Mouse (Mus musculus): ENCODE data around the gene Kcnk16.
"Not testable (repeated sequence)": the region's sequence is repeated elsewhere in the genome, so short reads cannot be mapped to it uniquely, and the experiment has no call there.

Kcnk16 gene

DNA sequence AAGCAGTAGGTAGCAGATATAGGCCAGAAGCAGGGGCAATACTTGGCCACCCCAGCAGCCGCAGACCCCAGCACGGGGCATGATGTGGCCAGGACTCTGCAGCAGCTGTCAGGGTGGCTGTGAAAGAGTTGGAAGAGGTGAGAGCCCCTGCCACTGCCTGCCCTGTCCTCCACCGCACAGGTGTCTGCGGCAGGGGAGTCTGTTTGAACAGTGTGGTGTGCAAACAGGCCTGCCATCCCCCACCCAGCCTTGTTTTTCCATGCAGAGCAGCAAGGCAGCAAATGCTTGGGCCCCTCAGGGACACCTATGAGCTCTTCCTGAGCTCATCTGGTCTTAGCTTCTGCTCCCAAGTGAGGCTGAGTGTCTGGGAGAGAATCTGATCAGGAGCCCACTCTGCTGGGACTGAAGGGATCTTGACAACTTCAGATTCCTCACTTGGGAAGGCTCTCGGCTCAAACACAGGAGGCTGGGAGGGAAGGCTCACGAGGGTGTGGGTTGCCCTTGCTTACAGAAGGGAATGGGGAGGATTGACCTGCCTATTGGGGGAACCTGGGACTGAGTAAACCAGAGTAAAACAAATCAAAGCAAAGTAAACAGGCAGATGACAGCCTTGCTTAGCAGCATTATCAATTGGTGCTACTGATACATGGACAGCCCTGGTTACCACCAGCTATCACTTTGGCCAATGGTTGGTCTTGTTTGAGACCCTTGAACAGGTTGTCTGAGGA, at the start of gene Kcnk16:
Kcnk16 (minus strand) TSS at position 118 of the 728 bp plus-strand sequence.
- no peak for DNase-seq

DNA sequence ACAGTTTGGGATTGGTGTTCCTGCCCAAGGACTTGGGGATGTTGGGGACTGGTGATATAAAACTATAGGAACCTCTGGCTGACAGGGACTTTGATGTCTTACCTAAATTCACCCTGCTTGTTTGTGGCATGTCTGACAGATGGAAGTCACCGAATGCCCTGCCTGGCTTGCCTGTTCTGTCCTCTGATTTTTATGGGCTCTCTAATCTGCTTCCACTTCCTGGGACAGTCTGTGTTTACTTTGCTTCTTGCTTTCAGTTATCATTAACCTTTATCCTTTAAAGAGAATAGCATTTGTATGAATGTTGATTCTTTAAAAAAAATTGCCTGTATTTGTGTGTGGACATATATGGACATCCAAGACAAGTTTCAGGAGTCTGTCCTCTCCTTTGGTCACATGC, 46.1 kb upstream of the Kcnk16 start:
- DNase-seq: no peak

DNA sequence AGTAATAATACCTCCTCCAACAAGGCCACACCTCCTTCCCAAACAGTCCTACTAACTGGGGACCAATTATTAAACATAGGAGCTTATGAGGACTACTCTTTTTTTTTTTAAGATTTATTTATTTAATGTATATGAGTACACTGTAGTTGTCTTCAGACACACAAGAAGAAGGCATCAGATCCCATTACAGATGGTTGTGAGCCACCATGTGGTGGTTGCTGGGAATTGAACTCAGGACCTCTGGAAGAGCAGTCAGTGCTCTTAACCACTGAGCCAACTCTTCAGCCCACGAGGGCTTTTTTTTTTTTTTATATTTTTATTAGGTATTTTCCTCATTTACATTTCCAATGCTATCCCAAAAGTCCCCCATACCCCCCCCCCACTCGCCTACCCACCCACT, 36.1 kb upstream of the Kcnk16 start:
- not testable (repeated sequence) for DNase-seq

DNA sequence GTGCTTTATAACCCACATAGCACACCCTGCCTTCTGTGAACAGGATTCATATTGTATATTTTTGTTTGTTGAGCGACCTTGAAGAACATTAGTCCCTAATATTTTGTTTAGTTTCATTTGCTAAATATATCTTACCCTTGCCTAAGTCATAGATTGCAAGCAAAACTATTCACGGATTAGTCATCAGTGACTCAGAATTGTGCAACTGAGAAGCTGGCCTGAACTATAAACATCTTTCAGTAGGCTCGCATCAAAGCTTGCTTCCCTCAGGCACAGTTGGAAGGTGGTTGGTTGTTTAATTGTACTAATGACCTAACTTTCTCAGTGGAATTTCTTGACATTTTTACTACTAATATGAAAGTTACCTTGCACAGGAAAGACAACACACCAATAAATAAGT, 29.1 kb upstream of the Kcnk16 start:
- no peak for DNase-seq

DNA sequence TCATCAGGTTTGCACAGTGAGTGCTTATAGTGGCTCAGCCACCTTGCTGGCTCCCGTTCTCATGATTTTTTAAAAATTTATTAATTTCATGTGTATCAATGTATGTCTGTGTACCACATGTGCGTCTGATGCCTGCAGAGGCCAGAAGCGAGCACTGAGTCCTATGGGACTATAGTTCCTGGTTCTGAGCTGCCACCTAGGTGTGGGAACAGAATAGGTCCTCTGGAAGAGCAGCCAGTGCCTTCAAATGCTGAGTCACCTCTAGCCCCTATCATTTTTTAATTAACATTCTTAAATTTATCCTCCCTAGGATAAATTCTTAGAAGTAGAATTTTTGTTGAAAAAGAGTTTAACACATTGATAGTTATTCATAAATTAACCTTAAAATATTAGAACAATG, 28.6 kb upstream of the Kcnk16 start:
- DNase-seq: no peak

DNA sequence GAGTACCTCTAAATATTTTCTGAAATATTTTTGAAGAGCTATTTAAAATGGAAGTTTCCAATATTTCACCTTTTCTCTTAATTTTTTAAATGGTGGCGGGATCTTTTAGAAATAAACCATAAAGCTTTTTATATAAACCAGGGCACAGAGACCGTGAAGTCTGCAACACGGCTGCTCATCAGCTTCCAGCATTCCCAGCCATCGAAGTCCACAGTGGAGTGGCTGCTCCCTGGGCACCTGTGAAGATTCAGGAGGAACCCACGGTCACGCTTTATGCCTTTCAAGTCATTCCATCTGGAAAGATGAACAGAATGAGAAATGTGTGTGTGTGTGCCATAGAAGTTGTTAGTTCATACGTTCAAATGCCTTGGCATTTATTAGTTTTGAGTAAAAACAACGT, 25.9 kb upstream of the Kcnk16 start:
- peak; percentile 14 for DNase-seq

DNA sequence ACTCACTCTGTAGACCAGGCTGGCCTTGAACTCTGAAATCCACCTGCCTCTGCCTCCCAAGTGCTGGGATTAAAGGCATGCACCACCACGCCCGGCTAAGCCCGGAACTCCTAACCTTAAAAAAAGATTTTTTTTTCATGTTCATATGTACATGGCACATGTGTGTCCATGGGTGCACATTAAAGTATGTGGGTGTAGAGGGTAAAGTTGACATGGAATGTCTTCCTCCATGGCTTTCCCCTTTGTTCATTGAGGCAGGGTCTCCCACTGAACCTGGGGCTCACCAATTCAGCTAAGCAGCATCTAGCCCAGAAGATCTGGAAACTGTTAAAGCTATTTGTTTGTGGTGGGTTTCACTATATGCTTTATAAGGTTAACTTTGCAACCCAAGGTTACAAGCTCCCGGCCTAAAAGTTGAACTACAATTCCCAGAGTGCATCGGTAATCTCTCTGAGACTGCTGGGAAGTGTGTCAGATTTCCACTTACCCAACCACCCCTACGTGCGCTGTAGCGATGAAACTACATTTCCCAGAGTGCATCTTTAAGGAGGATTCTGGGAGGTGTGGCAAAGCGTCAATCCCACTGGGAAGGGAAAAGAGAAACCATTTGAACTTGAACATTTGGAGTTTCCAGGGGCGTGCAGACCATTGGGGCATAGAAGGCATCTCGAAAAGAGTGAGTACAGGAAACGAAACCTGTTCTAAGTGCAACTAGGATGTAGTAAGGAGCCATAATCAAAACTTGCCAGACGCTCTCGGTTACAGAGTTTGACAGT, 25.3 kb upstream of the Kcnk16 start, which contains the start of gene Nudt13:
Nudt13 (plus strand) TSS at position 581 of the 776 bp plus-strand sequence.
- DNase-seq: peak; percentile 82

DNA sequence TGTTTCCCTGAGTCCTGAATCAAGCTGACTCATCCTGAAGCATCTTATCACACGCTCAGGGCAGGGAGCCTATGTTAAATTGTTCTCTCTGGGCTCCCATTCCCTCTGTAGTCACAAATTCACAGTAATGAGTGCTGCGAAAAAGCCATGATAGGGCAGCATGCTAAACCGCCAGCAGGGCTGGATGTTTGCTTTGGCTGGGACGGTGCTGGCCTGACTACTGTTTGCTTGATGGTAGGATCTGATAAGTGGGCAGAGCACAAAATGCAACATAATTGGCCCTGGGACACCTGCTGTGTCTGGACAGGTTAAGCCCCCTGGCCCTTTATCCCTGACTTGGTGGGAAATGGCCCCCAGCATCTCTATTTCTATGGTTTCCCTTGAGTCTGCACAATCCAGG, 22.4 kb upstream of the Kcnk16 start:
- no peak for DNase-seq

DNA sequence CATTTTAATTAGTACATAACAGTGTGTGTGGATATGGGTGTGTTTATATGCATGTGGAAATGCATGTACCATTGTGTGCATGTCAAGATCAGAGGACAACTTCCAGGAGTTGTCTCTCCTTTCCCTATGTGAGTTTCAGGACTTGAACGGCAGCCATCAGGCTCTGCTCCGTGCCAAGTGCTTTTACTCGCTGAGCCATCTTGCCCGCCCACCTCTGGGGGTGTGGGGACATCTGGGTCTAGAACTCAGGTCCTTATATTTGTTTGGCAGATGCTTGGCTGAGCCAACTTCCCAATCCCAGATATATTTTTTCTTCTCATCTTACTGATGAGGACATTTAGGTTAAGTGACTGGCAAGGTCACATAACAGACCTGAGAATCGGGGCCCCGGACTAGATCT, 578 bp downstream of the Kcnk16 start:
- no peak for DNase-seq

DNA sequence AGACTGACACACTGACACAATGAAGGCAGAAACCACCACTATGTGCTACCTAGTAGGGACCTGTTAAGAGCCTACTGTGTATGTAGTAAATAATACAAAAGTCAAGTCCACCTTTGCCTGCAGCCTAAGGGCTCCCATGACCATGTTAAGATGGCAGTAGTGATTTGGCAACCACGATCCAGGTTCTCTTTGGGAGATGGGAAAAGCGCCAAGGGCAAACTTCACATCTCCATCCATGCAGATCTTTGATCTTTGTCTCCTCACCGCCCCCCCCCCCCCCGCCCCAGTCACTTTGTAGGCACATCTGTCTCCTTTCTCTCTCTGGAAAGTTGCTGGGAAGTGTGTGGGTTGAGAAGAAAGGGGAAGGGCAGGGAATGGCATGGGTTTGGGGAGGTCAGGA, 6.7 kb downstream of the Kcnk16 start:
- DNase-seq: no peak

DNA sequence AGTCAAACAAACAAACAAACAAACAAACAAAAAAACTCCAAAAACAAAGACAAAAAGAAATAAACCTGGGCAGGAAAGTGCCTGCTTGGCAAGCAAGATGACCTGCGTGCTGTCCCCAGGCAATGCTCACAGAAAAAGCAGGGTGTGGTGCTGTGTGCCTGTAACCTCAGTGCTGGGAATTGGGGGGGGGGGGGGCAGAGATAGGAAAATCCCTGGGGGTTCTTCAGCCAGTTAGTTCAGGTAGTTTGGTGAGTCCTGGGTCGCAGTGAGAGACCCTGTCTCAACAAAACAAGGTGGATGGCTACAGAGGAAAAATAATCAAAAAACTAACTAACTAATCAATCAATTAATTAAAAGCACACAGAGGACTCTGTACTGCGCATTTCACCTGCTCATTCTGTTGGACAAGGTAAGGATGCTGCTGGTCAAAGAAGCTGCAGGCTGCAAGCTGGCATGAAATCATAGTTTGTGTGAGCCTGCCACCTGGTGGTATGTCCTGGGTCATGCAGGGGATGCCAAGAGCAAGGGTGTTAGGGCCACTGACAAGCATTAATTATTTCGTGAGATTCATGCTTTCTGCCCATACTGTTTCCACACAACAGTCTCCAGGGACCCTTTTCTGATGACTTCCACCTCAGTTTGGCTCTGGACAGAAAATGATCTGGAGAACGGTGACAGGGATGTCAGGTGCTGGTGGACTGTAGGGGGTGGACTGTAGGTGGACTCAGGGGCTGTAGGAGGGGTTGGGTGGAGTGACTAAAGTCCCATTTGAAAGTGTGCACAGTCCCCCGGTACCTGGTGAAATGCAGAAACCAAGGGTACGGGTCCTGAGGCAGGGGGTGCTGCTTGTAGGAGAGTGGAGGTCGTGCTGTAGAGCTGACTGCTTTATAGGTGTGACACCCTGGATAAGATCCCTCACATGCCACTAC, 10.6 kb downstream of the Kcnk16 start:
- DNase-seq: peak; percentile 80

DNA sequence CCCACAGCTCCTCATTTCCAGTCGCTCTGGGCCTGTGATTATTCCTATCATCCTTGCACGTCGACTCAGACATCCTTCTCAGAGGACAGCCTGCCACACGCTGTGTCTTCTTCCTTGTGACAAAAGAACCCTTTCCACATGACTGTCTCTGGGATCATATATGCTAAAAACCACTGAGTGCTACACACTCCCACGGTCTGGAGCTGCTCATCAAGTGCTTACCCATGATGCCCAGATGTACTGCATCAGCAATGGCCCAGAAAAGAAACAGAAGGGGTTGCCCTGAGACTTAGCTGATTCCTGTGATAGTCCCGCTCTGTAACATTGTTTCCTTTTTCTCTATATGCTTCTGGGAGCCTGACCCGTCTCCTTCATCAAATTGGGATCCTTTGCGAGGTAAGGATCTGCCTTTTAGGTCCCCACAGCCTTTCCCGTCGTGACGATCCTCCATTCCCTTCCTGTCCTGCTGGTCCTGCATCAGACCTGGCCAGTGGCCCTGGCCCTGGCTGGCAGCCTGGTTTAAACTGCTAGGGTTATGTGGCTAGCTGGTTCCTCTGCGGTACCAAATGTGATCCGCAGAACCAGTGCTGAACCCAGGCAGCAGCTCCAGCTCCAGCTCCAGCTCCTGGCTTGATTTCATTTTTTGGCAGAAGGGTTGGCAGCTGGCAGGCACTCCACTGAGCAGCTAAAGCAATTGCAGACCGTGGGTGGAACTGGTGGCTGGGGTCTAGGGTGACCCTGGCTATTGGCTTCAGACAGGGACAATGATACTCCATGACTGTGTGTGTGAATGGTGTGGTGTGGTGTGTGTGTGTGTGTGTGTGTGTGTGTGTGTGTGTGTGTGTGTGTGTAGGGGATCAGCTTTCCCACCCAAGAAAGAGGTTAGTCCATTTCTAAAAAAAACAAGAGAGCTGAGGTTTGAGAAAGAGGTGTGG, 18.5 kb downstream of the Kcnk16 start:
- DNase-seq: no peak

DNA sequence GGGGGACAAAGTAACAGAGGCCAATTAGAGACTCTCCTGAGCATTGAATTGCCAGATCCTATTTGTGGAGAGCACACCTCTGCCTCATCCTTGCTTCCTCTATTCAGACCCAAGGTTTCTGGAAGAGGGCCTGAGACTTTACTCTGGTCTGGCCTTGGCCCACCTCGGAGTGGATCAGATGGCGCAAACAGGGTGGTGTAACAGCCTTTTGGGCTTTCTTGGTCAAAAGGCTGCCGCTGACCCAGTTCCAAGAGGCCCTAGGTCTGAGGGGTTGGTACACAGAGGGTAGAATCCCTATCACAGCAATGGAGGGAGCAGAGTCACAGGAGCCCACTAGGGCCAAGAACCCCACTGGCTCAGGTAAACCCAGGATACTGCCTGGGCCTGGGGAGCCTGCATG, 21.0 kb downstream of the Kcnk16 start:
- DNase-seq: no peak

DNA sequence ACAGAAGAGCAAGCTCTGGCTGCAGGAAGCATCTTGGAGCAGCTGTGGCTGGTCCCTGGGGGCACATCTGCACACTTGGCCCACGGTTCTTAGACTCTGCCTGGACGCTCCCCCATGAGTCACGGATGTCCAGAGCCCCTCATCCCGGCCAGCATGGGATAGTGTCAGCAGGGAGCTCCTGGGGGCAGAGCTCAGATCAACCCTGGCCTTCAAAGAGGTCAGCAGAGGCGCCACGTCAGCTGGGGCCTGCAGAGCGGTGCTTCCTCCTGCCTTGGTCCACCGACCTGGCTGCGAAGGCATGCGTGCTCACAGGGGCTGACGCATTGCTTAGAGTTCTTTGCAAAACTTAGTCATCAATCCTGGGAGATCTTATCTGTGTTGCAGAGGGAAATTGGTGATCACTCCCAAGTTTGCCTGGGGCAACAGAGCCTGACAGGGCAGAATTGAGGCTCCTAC, 22.2 kb downstream of the Kcnk16 start:
- DNase-seq: no peak

DNA sequence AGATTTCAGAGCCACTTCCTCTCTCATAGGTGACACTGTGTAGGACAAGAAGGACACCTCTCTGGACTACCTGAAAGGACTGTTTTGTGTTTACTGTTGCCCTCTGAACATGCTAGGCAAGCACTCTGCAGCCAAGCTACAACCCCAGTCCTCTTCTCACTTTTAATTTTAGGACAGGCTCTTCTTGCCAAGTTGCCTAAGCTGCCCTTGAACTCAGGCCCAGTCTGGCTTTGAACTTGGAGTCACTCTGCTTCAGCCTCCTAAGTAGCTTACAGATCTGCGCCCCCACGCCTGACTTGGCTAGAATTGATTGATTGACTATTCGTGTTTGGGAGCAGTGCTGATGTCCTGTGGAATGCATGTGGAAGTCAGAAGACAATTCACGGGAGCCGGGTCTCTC, 23.1 kb downstream of the Kcnk16 start:
- DNase-seq: no peak

DNA sequence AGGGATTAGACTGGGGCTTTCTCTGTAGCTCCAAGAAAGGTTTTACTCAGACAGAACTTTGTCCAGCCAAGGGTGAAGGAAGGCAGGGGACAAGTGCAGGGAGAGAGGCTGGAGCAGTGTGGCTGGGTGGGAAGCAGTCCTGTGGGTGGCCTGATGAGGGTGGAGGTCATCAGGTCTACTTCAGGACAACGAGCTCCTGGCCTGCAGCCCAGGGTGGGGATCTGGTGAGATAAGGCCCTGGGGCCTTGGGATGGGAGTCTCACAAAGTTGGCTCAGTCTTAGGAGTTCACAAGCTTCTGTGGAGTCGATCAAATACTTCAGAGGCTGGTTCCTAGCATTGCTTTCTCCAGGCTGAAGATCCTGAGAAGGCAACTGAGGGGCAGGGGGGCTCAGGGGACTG, 23.7 kb downstream of the Kcnk16 start:
- no peak for DNase-seq

DNA sequence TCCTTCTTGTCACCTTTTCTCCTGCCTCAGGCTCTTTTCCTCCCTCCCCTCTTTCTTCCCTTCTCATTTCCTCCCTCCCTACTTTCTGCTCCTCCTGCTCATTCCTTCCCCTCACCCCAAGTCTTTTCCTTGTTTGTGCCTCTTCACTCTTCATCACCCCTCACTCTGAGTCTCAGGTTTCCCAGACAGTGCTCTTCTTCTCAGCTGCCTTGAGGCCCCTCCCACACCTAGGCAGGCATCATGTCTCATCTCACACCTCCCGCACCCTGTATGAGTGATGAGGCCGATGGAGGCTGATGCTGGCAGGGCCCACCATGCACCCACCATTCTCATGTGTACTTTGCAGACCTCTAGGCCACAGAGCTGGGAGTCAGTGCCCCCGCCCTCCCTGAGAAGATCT, 25.8 kb downstream of the Kcnk16 start:
- no peak for DNase-seq

DNA sequence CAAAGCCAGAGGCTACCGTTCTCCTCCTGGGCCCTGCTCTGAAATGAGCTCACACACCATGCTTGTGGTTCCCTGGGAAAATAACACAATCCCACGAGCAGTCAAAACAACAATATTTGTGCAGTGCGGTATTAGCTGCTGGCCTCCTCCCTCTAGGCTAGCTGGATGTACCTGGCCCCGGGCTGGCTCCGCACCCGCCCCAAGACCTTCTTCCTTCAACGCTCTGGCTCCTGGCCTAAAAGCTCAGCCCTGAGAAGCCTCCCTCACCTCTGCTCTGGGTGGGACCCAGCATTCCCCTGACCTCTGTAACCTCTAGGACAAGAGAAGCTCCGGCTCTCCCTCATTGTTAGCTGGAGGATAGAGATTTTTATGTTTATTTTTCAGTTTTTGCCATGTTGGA, 26.5 kb downstream of the Kcnk16 start:
- no peak for DNase-seq

DNA sequence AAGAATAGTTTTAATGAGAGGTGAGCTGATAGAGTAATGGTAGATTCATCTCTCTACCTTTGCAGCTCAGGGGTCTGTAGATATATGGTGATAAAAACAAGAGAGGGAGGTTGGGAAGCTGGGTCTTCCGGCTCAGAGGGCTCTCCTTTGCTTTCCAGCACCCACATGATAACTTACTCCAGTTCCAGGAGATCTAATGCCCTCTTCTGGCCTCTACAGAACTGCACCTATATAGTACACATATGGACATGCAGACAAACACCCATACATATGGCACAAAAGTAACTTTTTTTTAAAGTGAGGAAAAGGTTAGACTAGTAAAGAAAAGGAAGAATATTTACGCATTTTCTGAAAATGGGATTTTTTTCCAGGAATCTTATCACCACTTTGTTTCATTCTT, 34.6 kb downstream of the Kcnk16 start:
- no peak for DNase-seq

DNA sequence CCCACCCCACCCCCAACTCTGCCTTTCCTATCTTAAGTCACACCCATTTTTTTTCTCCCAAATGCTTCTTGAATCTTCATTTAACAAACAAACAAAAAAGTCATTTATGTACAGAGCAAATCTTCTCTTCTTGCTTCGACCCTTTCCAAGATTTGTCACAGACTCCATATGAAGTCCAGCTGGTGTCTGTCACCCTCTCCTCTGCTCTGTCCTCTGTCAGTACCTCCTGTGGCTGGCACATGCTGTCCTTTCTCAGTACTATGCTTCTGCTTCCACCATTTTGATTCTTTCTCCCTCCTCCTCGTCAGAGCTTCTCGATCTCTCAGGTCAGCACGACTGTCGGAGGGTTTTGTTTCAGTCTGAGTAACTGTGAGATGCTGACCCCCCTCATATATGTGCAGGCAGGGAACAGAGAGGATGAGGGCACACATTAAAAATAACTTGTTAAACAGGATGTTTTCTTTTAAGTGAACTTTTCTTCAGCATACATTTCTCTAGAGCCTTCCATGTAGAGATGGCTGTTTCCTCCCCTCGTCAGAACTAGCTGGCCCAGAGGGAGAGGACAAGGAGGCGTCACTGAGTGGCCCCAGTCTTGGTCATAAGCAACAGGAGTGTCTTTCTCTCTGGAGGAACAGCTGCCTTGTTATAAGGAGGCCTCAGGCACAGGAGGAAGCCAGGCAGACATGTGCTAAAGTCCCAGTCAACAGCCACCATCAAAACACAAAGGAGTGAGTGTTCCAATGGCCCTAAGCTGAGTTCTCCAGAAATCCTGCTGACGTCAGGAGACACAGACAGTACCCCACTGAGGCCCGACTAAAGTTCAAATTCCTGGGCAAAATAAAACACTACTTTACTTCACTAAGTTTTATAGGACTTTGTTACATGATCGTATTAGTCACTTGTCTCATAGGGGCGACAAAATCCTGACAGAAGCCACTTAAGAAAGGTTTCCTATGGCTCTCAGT, 35.7 kb downstream of the Kcnk16 start:
- DNase-seq: no peak

DNA sequence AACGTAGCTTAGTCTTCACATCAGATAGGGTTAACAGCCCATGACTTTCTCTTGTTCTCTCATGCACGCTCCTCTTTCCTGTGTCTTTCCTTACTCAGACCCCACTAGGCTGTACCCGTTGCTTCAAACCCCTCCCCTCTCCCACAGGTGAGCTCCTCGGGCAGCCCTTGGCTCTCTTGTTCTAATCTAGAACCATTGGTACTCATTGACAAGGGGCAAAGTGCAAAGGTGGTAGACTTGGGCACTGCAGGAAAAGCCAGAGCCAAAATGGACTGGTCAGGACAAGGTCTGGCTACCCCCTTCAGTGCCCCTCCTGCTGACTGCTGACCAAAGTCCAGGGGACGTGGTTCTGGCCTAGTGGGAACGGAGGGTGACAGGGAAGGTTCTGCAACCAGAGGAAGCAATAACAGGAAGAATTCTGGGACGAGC, 38.9 kb downstream of the Kcnk16 start:
- no peak for DNase-seq
